Mouse (Mus musculus): ENCODE data around the gene Pdzd2.
"Not testable (repeated sequence)": the region's sequence is repeated elsewhere in the genome, so short reads cannot be mapped to it uniquely, and the experiment has no call there.

GRCm38 (mm10) chr15:12366580-12367305 is 373.0 kb downstream of the Pdzd2 start:
- not testable (repeated sequence) for TF ChIP-seq FLI1 (IDR thresholded peaks at IDR 0.05; ENCODE audit: low read length); GATA1 (IDR thresholded peaks at IDR 0.05; ENCODE audit: borderline replicate concordance, low read length)

Data from megakaryocyte, embryonic 14.5 days (primary cell).